Mouse (Mus musculus) intestine, embryonic 16.5 days (tissue): ENCODE results near the gene Ybey. TPM values are rescaled to one million over a fixed set of nuclear protein-coding genes. Genes with fewer than 3 reads are reported as not detected.

Experiments
- polyA plus RNA-seq: library from polyadenylated mRNA; unstranded; fragments of >200 nt; fragmentation: Nextera tagmentation; extraction: Ambion mirVana; gene quantifications from 2 replicates; pipeline ENCODE4 v1.2.1, GENCODE M21; 2015

Gene Ybey
- polyA plus RNA-seq, 1 experiment from 2014 or later, result 5.5 TPM

Other genes with a start within 250 kb of the Ybey start
- gene Prmt2, start 231.2 kb downstream of the Ybey start, polyA plus RNA-seq, result 42.6 and 44.2 TPM in 2 replicates
- 2.1 and 2.4 TPM in 2 replicates for gene S100b, start 215.3 kb downstream of the Ybey start, polyA plus RNA-seq
- gene Dip2a, start 123.8 kb downstream of the Ybey start, polyA plus RNA-seq, result 6.3 and 7.8 TPM in 2 replicates
- gene AC141477.1, start 28.7 kb downstream of the Ybey start, polyA plus RNA-seq, result not detected in 2 replicates
- 10.1 and 10.7 TPM in 2 replicates for gene Pcnt, start 26.3 kb downstream of the Ybey start, polyA plus RNA-seq
- gene 2610028H24Rik, start 20.0 kb downstream of the Ybey start, polyA plus RNA-seq, result not detected in 2 replicates
- gene Mcm3ap, start 187 bp downstream of the Ybey start, polyA plus RNA-seq, result 34.1 and 34.4 TPM in 2 replicates
- gene Lss, start 62.5 kb upstream of the Ybey start, polyA plus RNA-seq, result 75.6 and 76.9 TPM in 2 replicates
- gene Spatc1l, start 93.2 kb upstream of the Ybey start, polyA plus RNA-seq, result not detected in 2 replicates
- 0.87 and 1.5 TPM in 2 replicates for gene Ftcd, start 106.5 kb upstream of the Ybey start, polyA plus RNA-seq
- 230 and 262 TPM in 2 replicates for gene Col6a2, start 154.5 kb upstream of the Ybey start, polyA plus RNA-seq